Comparison of ENCODE assay signal across 9 mouse cellular contexts in genomic region chr8:26747241-26747972, GRCm38 (mm10).
DNase-seq lines count a peak whose midpoint lies in the region; ATAC-seq lines count a peak whose summit lies in the region.
"Had no signal": no experiment of that assay in that cellular context is flagged by ENCODE, and none has a peak within 500 bp of the region (broad histone marks: within the 10 kb centered on the region; RNA-seq: fewer than 3 reads in every experiment).

No protein-coding gene starts in this region.

- ATAC-seq in forebrain, embryonic 13.5 days: peak; percentile 77
- no peak for ATAC-seq in limb, embryonic 12.5 days (ENCODE audit: insufficient number of reproducible peaks, insufficient read depth, low FRiP score, low TSS enrichment, low read depth)
- peak; percentile 67 for ATAC-seq in midbrain, embryonic 15.5 days (replicated peaks)
- no peak for ATAC-seq in inflammation-experienced regulatory T-cells, adult 6 months

- H3K9ac ChIP-seq in forebrain, embryonic 13.5 days: no peak overlapping the region
- no peak overlapping the region for H3K9ac ChIP-seq in limb, embryonic 12.5 days (replicated peaks)
- no peak overlapping the region for H3K9ac ChIP-seq in midbrain, embryonic 15.5 days
- H3K9ac ChIP-seq: heart, embryonic 15.5 days had no signal

- H3K9me3 ChIP-seq in forebrain, embryonic 13.5 days (replicated peaks): no peaks in the 10 kb centered on the region
- H3K9me3 ChIP-seq in forebrain, embryonic 10.5 days: no peaks in the 10 kb centered on the region
- H3K9me3 ChIP-seq in limb, embryonic 12.5 days: no peaks in the 10 kb centered on the region
- H3K9me3 ChIP-seq in midbrain, embryonic 15.5 days: no peaks in the 10 kb centered on the region
- H3K9me3 ChIP-seq: heart, embryonic 15.5 days had no signal

- H3K4me1 ChIP-seq in forebrain, embryonic 13.5 days: peaks cover 23% of the 10 kb centered on the region
- H3K4me1 ChIP-seq in forebrain, embryonic 10.5 days: peaks cover 19% of the 10 kb centered on the region; the same call in 1 of the 2 replicates
- H3K4me1 ChIP-seq in limb, embryonic 12.5 days (replicated peaks): peaks cover 25% of the 10 kb centered on the region
- peaks cover 17% of the 10 kb centered on the region for H3K4me1 ChIP-seq in midbrain, embryonic 15.5 days

- H3K27ac ChIP-seq in forebrain, embryonic 13.5 days: peak overlapping the region; percentile 37
- no peak overlapping the region for H3K27ac ChIP-seq in forebrain, embryonic 10.5 days
- H3K27ac ChIP-seq in limb, embryonic 12.5 days: no peak overlapping the region
- peak overlapping the region; percentile 66 for H3K27ac ChIP-seq in midbrain, embryonic 15.5 days
- H3K27ac ChIP-seq: heart, embryonic 15.5 days had no signal

- H3K4me2 ChIP-seq in forebrain, embryonic 13.5 days: peak overlapping the region; percentile 38
- peak overlapping the region; percentile 28 for H3K4me2 ChIP-seq in limb, embryonic 12.5 days
- H3K4me2 ChIP-seq in midbrain, embryonic 15.5 days: no peak overlapping the region
- H3K4me2 ChIP-seq: heart, embryonic 15.5 days had no signal

- no peaks in the 10 kb centered on the region for H3K36me3 ChIP-seq in forebrain, embryonic 13.5 days (ENCODE audit: poor library complexity, severe bottlenecking)
- no peaks in the 10 kb centered on the region for H3K36me3 ChIP-seq in forebrain, embryonic 10.5 days (replicated peaks)
- no peaks in the 10 kb centered on the region for H3K36me3 ChIP-seq in limb, embryonic 12.5 days
- H3K36me3 ChIP-seq in midbrain, embryonic 15.5 days (replicated peaks): no peaks in the 10 kb centered on the region
- H3K36me3 ChIP-seq: heart, embryonic 15.5 days had no signal

- H3K27me3 ChIP-seq in forebrain, embryonic 13.5 days: no peaks in the 10 kb centered on the region
- no peaks in the 10 kb centered on the region for H3K27me3 ChIP-seq in forebrain, embryonic 10.5 days (ENCODE audit: poor library complexity, severe bottlenecking)
- H3K27me3 ChIP-seq in limb, embryonic 12.5 days: peaks cover 27% of the 10 kb centered on the region
- H3K27me3 ChIP-seq in midbrain, embryonic 15.5 days (replicated peaks): no peaks in the 10 kb centered on the region
- H3K27me3 ChIP-seq: heart, embryonic 15.5 days had no signal

- intact Hi-C loops in left cerebral cortex, postnatal 10 days (cut with DNase I): no loop called here

- DNase-seq in forebrain, embryonic 10.5 days (ENCODE audit: extremely low spot score, low spot score): no peak
- peak; percentile 95 for DNase-seq in adipocyte (ENCODE audit: low spot score)
- DNase-seq in gastrocnemius, adult 8-10 months (ENCODE audit: low spot score in 2 of 2): peak; percentile 54 to 71
- DNase-seq in left cerebral cortex, postnatal 10 days (ENCODE audit: extremely low spot score in 1 of 2, low spot score in 2 of 2): no peak

- H3K4me3 ChIP-seq in forebrain, embryonic 13.5 days: no peak overlapping the region
- no peak overlapping the region for H3K4me3 ChIP-seq in forebrain, embryonic 10.5 days
- no peak overlapping the region for H3K4me3 ChIP-seq in limb, embryonic 12.5 days (replicated peaks)
- no peak overlapping the region for H3K4me3 ChIP-seq in midbrain, embryonic 15.5 days
- H3K4me3 ChIP-seq: heart, embryonic 15.5 days had no signal

- 32% methylated on average over 19 of the region's 19 CpGs for WGBS in forebrain, embryonic 13.5 days
- 84% methylated on average over 19 of the region's 19 CpGs for WGBS in forebrain, embryonic 10.5 days
- 15% methylated on average over 19 of the region's 19 CpGs for WGBS in limb, embryonic 12.5 days
- 53% methylated on average over 19 of the region's 19 CpGs for WGBS in midbrain, embryonic 15.5 days

Comparison
In these comparisons a context has a peak if more than half of its experiments do, and no peak if none do; other contexts are left out.
1. H3K27ac ChIP-seq: peak in forebrain, embryonic 13.5 days (single experiment) and midbrain, embryonic 15.5 days (single experiment); none in forebrain, embryonic 10.5 days (single experiment) and limb, embryonic 12.5 days (single experiment).
2. ATAC-seq: peak in forebrain, embryonic 13.5 days (single experiment) and midbrain, embryonic 15.5 days (single experiment); none in limb, embryonic 12.5 days (single experiment) and inflammation-experienced regulatory T-cells, adult 6 months (single experiment).
3. DNase-seq: peak in adipocyte (single experiment) and gastrocnemius, adult 8-10 months (2 of 2); none in forebrain, embryonic 10.5 days (single experiment) and left cerebral cortex, postnatal 10 days (0 of 2).